Mouse (Mus musculus) liver, adult 2 months (tissue): ENCODE data around the gene Ets1. TPM values are rescaled to one million over a fixed set of nuclear protein-coding genes. Genes with fewer than 3 reads are reported as not detected.
A peak's percentile ranks its signal among the peaks of the same experiment; 100 is the strongest.

ENCODE experiments used
- DNase-seq: peaks from one replicate; pipeline ENCODE4 v3.0.0-alpha.2; 2011; ENCODE audit warnings: low read depth, low spot score; ENCODE audit errors: extremely low read depth
- H3K27ac ChIP-seq: fragments of 200-500 bp; replicated peaks from 2 replicates; pipeline ENCODE4 v1.5.1; 2012; ENCODE audit warnings: low read depth, mild to moderate bottlenecking, control low read depth, inconsistent platforms, low read length; ENCODE audit not compliant: insufficient read depth
- H3K27me3 ChIP-seq: fragments of 200-500 bp; 2 replicates; pipeline ENCODE4 v1.6.1; 2012; ENCODE audit warnings: mild to moderate bottlenecking, moderate library complexity, low read length, inconsistent platforms; ENCODE audit not compliant: control insufficient read depth, insufficient read depth
- H3K36me3 ChIP-seq: fragments of 200-500 bp; 2 replicates; pipeline ENCODE4 v1.6.1; 2012; ENCODE audit warnings: low read length, inconsistent platforms; ENCODE audit not compliant: control insufficient read depth, insufficient read depth
- H3K4me1 ChIP-seq: fragments of 200-500 bp; 2 replicates; pipeline ENCODE4 v1.6.1; 2011; ENCODE audit warnings: low read length; ENCODE audit not compliant: control insufficient read depth, insufficient read depth
- H3K4me3 ChIP-seq: fragments of 200-500 bp; 2 replicates; pipeline ENCODE4 v1.5.1; 2011; ENCODE audit warnings: low read depth, mild to moderate bottlenecking, control low read depth, low read length, moderate library complexity; ENCODE audit not compliant: insufficient read depth
- H3K79me2 ChIP-seq: fragments of 200-500 bp; 2 replicates; pipeline ENCODE4 v1.6.1; 2012; ENCODE audit warnings: inconsistent platforms, mild to moderate bottlenecking, low read length, moderate library complexity; ENCODE audit not compliant: control insufficient read depth, insufficient read depth
- H3K9ac ChIP-seq: fragments of 200-500 bp; 2 replicates; pipeline ENCODE4 v1.6.1; 2012; ENCODE audit warnings: low read depth, mild to moderate bottlenecking, control low read depth, inconsistent platforms, low read length
- CTCF ChIP-seq: fragments of 200-500 bp; IDR thresholded peaks from 2 replicates; pipeline ENCODE4 v1.5.1; 2011; ENCODE audit warnings: low read depth, low read length, control low read depth
- POLR2A ChIP-seq: fragments of 200-500 bp; IDR thresholded peaks from 2 replicates; pipeline ENCODE4 v1.6.1; 2011; ENCODE audit warnings: low read length, control low read depth; ENCODE audit not compliant: insufficient read depth; ENCODE audit errors: extremely low read depth
- WGBS: fragments of 180-500 bp; shearing (Covaris S2); methylation state at CpG from one replicate; pipeline ENCODE4 v1.1.7; 2018; 5-methylcytosine and 5-hydroxymethylcytosine counted together
- polyA plus RNA-seq: library from polyadenylated mRNA; depleted of rRNA; stranded (reverse); fragments of >200 nt; gene quantifications from 2 replicates; pipeline ENCODE4 v1.2.3, GENCODE M21; 2012
- total RNA-seq: library from RNA; depleted of rRNA; stranded (reverse); fragments of >200 nt; gene quantifications from 2 replicates; pipeline ENCODE4 v1.2.3, GENCODE M21; 2014

The Ets1 gene
- total and polyA plus RNA-seq, 2 experiments = 7.6 to 18.8 TPM

DNA sequence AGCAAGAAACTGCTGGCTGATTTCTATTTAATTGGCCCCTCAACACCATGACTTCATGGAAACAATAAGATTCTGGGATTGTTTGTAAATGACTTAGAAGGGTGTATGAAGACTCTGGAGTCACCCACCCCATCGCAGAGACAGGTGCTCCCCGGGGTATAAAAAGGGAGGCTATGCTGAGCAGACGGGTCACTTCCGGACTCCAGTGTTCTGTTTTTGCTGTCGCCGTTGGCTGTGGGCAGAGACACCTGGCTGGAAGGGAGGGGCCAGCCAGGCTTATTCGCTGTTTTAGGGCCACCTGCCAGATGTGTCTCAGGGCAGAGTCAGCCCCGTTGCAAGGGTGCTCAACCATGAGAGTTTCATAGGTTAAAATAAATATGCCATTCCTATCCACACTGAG, 111.6 kb downstream of the Ets1 start:
- TF ChIP-seq POLR2A = no peak
- TF ChIP-seq CTCF = no peak
- H3K9ac ChIP-seq = no peak overlapping the region
- no peak overlapping the region for H3K27ac ChIP-seq
- H3K27me3 ChIP-seq = no peaks in the 10 kb centered on the region
- H3K36me3 ChIP-seq = peaks cover 2% of the 10 kb centered on the region; the same call in 1 of the 2 replicates
- H3K4me3 ChIP-seq = no peak overlapping the region
- peaks cover 5% of the 10 kb centered on the region for H3K4me1 ChIP-seq
- 85% methylated on average over 8 of the region's 8 CpGs for WGBS
- H3K79me2 ChIP-seq = peaks cover 4% of the 10 kb centered on the region; the same call in 1 of the 2 replicates
- DNase-seq = no peak

DNA sequence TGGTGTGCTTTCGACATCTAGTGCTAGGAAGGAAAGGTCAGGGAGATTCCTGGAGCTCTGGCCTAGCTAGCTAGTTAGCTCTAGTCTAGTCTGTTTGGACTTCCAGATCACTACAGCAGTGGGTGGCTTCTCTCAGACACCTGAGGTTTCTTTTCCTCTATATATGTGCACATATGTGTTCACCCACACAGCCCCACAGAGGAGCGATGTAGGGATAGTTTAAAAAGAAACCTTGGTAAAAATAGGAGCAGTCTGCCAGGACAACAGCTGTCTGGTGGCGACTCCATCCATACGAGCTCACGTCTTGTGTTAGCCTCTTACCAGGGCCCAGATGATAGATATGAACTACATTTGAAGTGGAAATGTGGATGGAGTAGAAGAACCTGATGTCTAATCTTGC, 112.5 kb downstream of the Ets1 start:
- no peak overlapping the region for H3K4me3 ChIP-seq
- H3K79me2 ChIP-seq = peaks cover 4% of the 10 kb centered on the region; the same call in 1 of the 2 replicates
- H3K27ac ChIP-seq = no peak overlapping the region
- H3K9ac ChIP-seq = no peak overlapping the region
- TF ChIP-seq CTCF (no peak), POLR2A (no peak)
- WGBS = 91% methylated on average over 5 of the region's 5 CpGs
- H3K27me3 ChIP-seq = no peaks in the 10 kb centered on the region
- H3K4me1 ChIP-seq = peaks cover 6% of the 10 kb centered on the region
- DNase-seq = no peak
- H3K36me3 ChIP-seq = peaks cover 2% of the 10 kb centered on the region; the same call in 1 of the 2 replicates

DNA sequence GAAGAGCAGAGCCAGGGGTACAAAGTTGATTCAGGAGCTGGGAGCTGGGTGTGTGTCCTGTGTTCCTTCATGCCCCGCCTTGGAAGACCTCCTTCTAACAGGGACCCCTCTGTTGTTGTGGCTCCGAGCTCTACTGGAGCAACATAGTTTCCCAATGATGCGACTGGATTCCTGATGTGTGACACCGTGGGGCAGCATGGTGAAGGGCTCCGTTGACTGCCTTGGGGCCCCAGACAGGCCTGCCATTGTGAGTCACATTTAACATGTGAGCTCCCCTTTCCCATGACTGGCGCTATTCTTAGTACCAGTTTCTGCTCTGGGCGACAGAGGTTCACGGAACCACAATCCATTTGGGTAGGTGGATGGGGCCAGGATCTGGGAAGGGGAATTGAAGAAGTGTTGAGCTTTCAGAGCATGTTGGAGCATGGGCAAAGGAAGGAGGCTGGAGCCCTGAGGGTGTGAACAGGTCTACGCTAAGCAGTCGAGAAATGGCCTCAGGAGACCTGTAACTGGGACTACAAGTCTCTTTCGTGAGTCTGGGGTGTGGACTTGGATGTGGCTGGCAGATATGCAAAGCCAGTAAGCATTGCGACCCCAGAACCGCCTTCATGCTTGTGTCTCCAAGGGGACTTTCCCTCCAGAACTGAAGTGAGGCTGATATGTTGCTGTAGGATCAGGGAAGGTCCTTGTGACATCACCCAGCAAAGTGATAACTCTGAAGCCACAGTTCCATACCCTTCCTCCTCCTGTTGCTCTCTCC, 113.9 kb downstream of the Ets1 start:
- 82% methylated on average over 13 of the region's 13 CpGs for WGBS
- peaks cover 4% of the 10 kb centered on the region; the same call in 1 of the 2 replicates for H3K79me2 ChIP-seq
- H3K9ac ChIP-seq = no peak overlapping the region
- peaks cover 2% of the 10 kb centered on the region; the same call in 1 of the 2 replicates for H3K36me3 ChIP-seq
- peaks cover 2% of the 10 kb centered on the region for H3K4me1 ChIP-seq
- no peaks in the 10 kb centered on the region for H3K27me3 ChIP-seq
- H3K27ac ChIP-seq = no peak overlapping the region; the same call in 1 of the 2 replicates
- DNase-seq = no peak
- no peak overlapping the region for H3K4me3 ChIP-seq
- TF ChIP-seq CTCF (no peak), POLR2A (no peak)

DNA sequence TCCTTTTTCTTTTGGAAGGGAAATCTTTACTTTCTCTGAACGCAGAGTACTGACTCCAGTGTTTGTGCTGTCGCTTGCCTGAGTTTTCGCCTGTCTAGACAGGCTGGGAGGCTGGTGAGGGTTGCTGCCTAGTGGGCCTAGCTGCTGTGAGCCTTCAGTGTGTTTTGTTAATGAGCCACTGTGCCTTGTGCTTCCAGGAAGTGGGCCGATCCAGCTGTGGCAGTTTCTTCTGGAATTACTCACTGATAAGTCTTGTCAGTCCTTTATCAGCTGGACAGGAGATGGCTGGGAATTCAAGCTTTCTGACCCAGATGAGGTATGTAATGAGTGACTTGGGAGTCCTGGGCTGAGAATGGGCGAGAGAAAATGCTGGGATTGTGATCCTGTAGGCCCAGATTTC, 116.6 kb downstream of the Ets1 start:
- DNase-seq = peak; percentile 36
- no peak for TF ChIP-seq CTCF
- no peak for TF ChIP-seq POLR2A
- 66% methylated on average over 5 of the region's 5 CpGs for WGBS
- Histone ChIP-seq H3K27me3 (no peaks in the 10 kb centered on the region), H3K79me2 (no peaks in the 10 kb centered on the region), H3K4me1 (peaks cover 1% of the 10 kb centered on the region), H3K9ac (no peak overlapping the region), H3K4me3 (no peak overlapping the region), H3K27ac (0 out of 2 replicates have a peak overlapping the region, but pooled peaks have one; percentile 12), H3K36me3 (peaks cover 2% of the 10 kb centered on the region; the same call in 1 of the 2 replicates)

DNA sequence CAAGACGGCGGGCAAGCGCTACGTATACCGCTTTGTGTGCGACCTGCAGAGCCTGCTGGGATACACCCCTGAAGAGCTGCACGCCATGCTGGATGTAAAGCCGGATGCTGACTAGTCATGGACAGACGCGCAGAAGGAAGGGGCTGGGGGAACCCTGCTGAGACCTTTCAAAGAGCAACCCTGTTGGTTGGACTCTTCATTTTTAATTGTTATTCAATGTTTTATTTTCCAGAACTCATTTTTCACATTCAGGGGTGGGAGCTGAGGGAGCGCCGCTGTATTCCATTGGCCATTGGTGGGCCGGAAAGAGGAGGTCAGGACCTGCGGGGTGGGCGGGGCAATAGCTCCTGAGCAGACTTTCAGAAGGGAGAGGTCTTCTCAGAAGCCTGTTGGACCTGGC, 118.3 kb downstream of the Ets1 start:
- no peak for DNase-seq
- no peak overlapping the region for H3K27ac ChIP-seq
- H3K79me2 ChIP-seq = no peaks in the 10 kb centered on the region
- TF ChIP-seq CTCF = no peak
- no peaks in the 10 kb centered on the region for H3K27me3 ChIP-seq
- H3K36me3 ChIP-seq = peaks cover 2% of the 10 kb centered on the region
- peaks cover 1% of the 10 kb centered on the region; the same call in 1 of the 2 replicates for H3K4me1 ChIP-seq
- no peak overlapping the region for H3K4me3 ChIP-seq
- no peak overlapping the region for H3K9ac ChIP-seq
- 95% methylated on average over 15 of the region's 15 CpGs for WGBS

DNA sequence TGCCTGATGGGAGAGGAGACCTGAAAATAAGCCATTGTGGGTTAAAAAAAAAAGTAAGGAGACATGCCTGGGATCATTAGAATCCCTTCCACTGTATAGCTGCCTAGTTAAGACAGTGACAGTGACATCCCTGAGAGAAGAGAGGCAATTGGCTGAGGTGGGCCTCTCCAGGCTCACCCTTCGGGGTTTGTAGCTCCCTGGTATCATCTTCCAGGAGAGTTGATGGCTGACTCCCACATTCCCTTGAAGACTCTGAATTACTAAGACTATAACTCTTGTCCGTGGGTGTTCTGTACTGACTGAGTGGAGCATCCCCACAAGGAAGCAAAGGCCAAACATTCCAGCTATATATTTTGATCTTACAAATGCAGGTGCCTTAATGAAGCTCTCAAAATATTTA, 120.0 kb downstream of the Ets1 start:
- WGBS = 90% methylated on average over 2 of the region's 2 CpGs
- Histone ChIP-seq H3K27ac (no peak overlapping the region), H3K4me1 (peaks cover 1% of the 10 kb centered on the region; the same call in 1 of the 2 replicates), H3K36me3 (no peaks in the 10 kb centered on the region; the same call in none of the 2 replicates), H3K9ac (no peak overlapping the region), H3K4me3 (no peak overlapping the region), H3K79me2 (no peaks in the 10 kb centered on the region), H3K27me3 (no peaks in the 10 kb centered on the region)
- no peak for DNase-seq
- no peak for TF ChIP-seq POLR2A
- no peak for TF ChIP-seq CTCF
